Mouse (Mus musculus) stomach, embryonic 16.5 days (tissue): Measurements from ENCODE around the gene Traf3ip2. TPM values are rescaled to one million over a fixed set of nuclear protein-coding genes. Genes with fewer than 3 reads are reported as not detected.

Experiments
- ATAC-seq: fragments of 200-750 bp; cut with Nextera tagmentation; 2 replicates; pipeline ENCODE4 v1.8.0; 2017; ENCODE audit warnings: moderate number of reproducible peaks, moderate TSS enrichment; ENCODE audit not compliant: insufficient read depth, low FRiP score
- H3K27ac ChIP-seq: fragments of 300-500 bp; sonication (generic); 2 replicates; pipeline ENCODE4 v1.5.1; 2014; ENCODE audit warnings: low read length
- H3K27me3 ChIP-seq: fragments of 300-500 bp; sonication (generic); 2 replicates; pipeline ENCODE4 v1.6.1; 2014; ENCODE audit warnings: low read length, control low read depth, mixed read lengths; ENCODE audit not compliant: control insufficient read depth, insufficient read depth
- H3K36me3 ChIP-seq: fragments of 300-500 bp; sonication (generic); 2 replicates; pipeline ENCODE4 v1.6.1; 2014; ENCODE audit warnings: low read length; ENCODE audit not compliant: control insufficient read depth, insufficient read depth
- H3K4me1 ChIP-seq: fragments of 300-500 bp; sonication (generic); 2 replicates; pipeline ENCODE4 v1.6.1; 2014; ENCODE audit warnings: low read length, control low read depth, mixed read lengths; ENCODE audit not compliant: control insufficient read depth, insufficient read depth
- H3K4me2 ChIP-seq: fragments of 300-500 bp; sonication (generic); 2 replicates; pipeline ENCODE4 v1.6.1; 2014; ENCODE audit warnings: low read depth, low read length, mixed read lengths
- H3K4me3 ChIP-seq: fragments of 300-500 bp; sonication (generic); replicated peaks from 2 replicates; pipeline ENCODE4 v1.5.1; 2014; ENCODE audit warnings: mild to moderate bottlenecking, low read length
- H3K9ac ChIP-seq: fragments of 300-500 bp; sonication (generic); 2 replicates; pipeline ENCODE4 v1.6.1; 2014; ENCODE audit warnings: low read length
- H3K9me3 ChIP-seq: fragments of 300-500 bp; sonication (generic); replicated peaks from 2 replicates; pipeline ENCODE4 v1.6.1; 2016; ENCODE audit warnings: low read length, control low read depth; ENCODE audit not compliant: control insufficient read depth
- WGBS: fragments of 180-500 bp; shearing (Covaris S2); extraction: QIAGEN DNeasy Blood & Tissue Kit; methylation state at CpG from one replicate; pipeline ENCODE4 v1.1.7; 2014; 5-methylcytosine and 5-hydroxymethylcytosine counted together
- polyA plus RNA-seq: library from polyadenylated mRNA; unstranded; fragments of >200 nt; fragmentation: Nextera tagmentation; extraction: Ambion mirVana; gene quantifications from 2 replicates; pipeline ENCODE4 v1.2.1, GENCODE M21; 2015

Gene Traf3ip2
- polyA plus RNA-seq, 1 experiment from 2014 or later: 32.1 TPM

- Histone ChIP-seq H3K4me2 (no peak overlapping the region), H3K4me1 (peaks cover 9% of the 10 kb centered on the region; the same call in 1 of the 2 replicates), H3K4me3 (no peak overlapping the region), H3K9ac (no peak overlapping the region), H3K27ac (no peak overlapping the region), H3K36me3 (no peaks in the 10 kb centered on the region), H3K9me3 (no peaks in the 10 kb centered on the region), H3K27me3 (no peaks in the 10 kb centered on the region)
- no peak for ATAC-seq
- 62% methylated on average over 2 of the region's 2 CpGs for WGBS
Measured at GRCm38 (mm10) chr10:39582385-39582784, 30.3 kb upstream of the Traf3ip2 start.

- Histone ChIP-seq H3K27ac (no peak overlapping the region), H3K9ac (no peak overlapping the region), H3K27me3 (no peaks in the 10 kb centered on the region), H3K4me3 (no peak overlapping the region), H3K9me3 (no peaks in the 10 kb centered on the region), H3K4me1 (peaks cover 16% of the 10 kb centered on the region; the same call in 1 of the 2 replicates), H3K4me2 (no peak overlapping the region), H3K36me3 (no peaks in the 10 kb centered on the region)
- ATAC-seq: no peak
- WGBS: 82% methylated on average over 12 of the region's 12 CpGs
Measured at GRCm38 (mm10) chr10:39583718-39584117, 29.0 kb upstream of the Traf3ip2 start.

DNA sequence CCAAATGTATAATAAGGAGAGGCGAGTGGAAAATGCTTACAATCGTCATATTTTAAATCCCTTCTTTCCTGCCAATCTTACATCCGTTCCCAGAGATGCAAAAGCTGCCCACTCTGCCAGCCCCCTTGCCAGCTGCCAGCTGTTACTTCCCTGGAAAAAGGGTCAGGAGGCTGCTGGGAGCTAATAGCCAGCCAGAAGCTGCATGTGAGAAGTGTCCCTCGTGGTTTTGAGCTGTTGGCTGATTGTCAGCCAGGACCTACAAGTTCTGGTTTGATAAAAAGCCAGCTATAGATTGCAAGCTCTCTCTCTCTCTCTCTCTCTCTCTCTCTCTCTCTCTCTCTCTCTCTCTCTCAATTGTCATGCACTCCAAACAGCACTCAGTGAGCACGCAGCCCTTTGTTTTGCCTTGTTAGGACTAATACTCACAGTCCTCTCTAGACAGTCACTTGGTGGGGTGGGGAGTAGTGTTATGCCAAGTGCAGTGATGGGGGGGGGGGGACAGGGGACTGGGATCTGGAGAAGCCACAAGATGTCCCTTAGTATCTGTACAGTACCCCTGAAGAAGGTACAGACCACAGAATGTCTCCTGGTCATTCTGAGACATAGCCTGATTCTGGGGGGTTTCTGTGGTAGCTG, 25.3 kb upstream of the Traf3ip2 start:
- H3K4me2 ChIP-seq: no peak overlapping the region
- no peaks in the 10 kb centered on the region for H3K36me3 ChIP-seq
- H3K27me3 ChIP-seq: no peaks in the 10 kb centered on the region
- H3K9ac ChIP-seq: no peak overlapping the region
- H3K4me3 ChIP-seq: no peak overlapping the region
- no peak for ATAC-seq
- H3K9me3 ChIP-seq: no peaks in the 10 kb centered on the region
- 36% methylated on average over 5 of the region's 5 CpGs for WGBS
- H3K4me1 ChIP-seq: peaks cover 15% of the 10 kb centered on the region; the same call in 1 of the 2 replicates
- peak overlapping the region; percentile 47; the same call in 1 of the 2 replicates for H3K27ac ChIP-seq

- H3K9ac ChIP-seq: no peak overlapping the region
- no peak for ATAC-seq
- WGBS: 54% methylated on average over 8 of the region's 8 CpGs
- no peak overlapping the region for H3K4me3 ChIP-seq
- H3K4me1 ChIP-seq: peaks cover 14% of the 10 kb centered on the region; the same call in 1 of the 2 replicates
- H3K4me2 ChIP-seq: no peak overlapping the region
- peaks cover 5% of the 10 kb centered on the region for H3K9me3 ChIP-seq
- no peaks in the 10 kb centered on the region for H3K36me3 ChIP-seq
- no peaks in the 10 kb centered on the region for H3K27me3 ChIP-seq
- peak overlapping the region; percentile 18; the same call in 1 of the 2 replicates for H3K27ac ChIP-seq
Measured at GRCm38 (mm10) chr10:39587973-39588746, 24.6 kb upstream of the Traf3ip2 start.

DNA sequence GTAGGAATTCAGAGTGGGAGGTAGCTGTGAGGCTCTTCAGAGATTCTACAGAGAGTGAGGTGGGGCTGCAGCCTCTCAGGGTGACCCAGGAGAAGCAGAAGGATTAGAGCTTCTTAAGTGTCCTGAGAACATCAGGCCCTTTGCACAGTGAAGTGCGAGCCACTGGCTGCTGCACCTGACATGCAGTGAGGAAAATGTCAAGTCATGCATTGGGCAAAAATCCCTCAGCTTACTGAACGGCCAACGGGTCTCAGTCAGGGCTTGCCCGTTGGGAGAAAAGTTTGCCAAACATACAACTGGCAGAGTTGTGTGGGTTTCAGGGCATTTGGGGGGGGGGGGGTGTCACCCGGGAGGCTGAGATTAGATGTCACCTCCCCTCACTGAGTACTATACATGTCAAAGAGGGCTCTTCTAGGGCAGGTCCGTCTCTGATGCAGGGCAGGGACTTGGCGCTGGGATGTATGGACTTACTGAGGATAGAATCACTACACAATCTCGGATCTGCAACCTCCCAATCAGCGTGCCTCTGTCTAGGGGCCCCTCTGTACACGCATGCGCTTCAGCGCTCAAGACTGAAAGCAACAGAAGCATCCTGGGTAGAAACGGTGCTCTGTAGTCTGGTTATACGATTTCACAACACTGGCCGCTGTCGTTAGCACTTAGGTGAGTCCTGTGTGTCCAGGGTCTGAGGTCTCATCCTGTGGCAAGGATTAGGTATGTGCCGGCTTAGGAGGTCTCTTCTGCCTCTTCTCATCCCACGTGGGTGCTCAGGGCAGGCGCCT, 22.8 kb upstream of the Traf3ip2 start:
- no peak overlapping the region for H3K4me3 ChIP-seq
- H3K27ac ChIP-seq: no peak overlapping the region
- H3K36me3 ChIP-seq: no peaks in the 10 kb centered on the region
- H3K27me3 ChIP-seq: no peaks in the 10 kb centered on the region
- peaks cover 13% of the 10 kb centered on the region for H3K9me3 ChIP-seq
- H3K9ac ChIP-seq: no peak overlapping the region
- no peak overlapping the region for H3K4me2 ChIP-seq
- no peak for ATAC-seq
- 73% methylated on average over 19 of the region's 19 CpGs for WGBS
- H3K4me1 ChIP-seq: peaks cover 14% of the 10 kb centered on the region; the same call in 1 of the 2 replicates

DNA sequence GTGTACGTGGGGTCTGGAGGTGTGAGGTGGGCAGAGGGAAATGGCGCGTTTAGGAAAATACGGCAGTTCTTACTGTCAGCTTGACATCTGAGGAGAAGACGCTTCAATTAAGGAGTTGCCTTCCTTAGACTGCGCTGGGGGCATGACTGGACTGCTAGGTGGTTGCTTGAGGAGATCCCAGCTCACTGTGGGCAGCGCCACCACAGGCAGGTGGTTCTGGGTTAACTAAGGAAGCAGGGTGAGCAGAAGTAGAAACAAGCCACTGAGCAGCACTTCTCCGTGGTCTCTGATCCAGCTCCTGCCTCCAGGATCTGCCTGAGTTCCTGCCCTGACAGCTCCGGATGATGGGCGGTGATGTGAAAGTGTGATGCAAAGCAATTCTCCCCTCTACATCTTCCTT, 22.1 kb upstream of the Traf3ip2 start:
- no peak for ATAC-seq
- 83% methylated on average over 10 of the region's 10 CpGs for WGBS
- no peak overlapping the region for H3K4me2 ChIP-seq

DNA sequence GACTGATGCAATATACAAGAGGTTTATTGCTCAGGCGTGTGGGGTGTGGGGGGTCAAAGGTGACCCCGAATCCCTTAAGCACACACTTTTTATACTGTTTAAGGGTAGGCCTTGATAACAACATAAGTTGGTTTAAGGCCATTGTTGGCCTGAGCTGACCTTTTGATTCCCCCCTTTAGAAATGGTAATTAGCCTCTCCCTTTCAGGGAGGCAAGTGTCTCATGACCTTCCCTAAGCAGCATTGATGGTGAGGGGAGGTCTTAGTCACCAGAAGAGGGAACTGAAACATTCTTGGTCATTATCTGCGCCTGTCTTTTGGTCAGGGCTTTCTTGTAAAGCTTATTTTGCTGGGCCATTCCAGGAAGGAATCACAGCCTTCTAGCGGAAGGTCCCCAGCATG, 20.2 kb upstream of the Traf3ip2 start:
- Histone ChIP-seq H3K9ac (no peak overlapping the region), H3K4me2 (no peak overlapping the region), H3K27ac (no peak overlapping the region), H3K36me3 (no peaks in the 10 kb centered on the region), H3K4me3 (no peak overlapping the region), H3K27me3 (no peaks in the 10 kb centered on the region), H3K9me3 (peaks cover 13% of the 10 kb centered on the region), H3K4me1 (peaks cover 19% of the 10 kb centered on the region)
- no peak for ATAC-seq
- 89% methylated on average over 4 of the region's 4 CpGs for WGBS

More for the DNA sequence above, 22.1 kb upstream of the Traf3ip2 start:
- Histone ChIP-seq H3K4me1 (peaks cover 15% of the 10 kb centered on the region), H3K36me3 (no peaks in the 10 kb centered on the region), H3K27me3 (no peaks in the 10 kb centered on the region), H3K27ac (no peak overlapping the region), H3K4me3 (no peak overlapping the region), H3K9ac (no peak overlapping the region), H3K9me3 (peaks cover 13% of the 10 kb centered on the region)

DNA sequence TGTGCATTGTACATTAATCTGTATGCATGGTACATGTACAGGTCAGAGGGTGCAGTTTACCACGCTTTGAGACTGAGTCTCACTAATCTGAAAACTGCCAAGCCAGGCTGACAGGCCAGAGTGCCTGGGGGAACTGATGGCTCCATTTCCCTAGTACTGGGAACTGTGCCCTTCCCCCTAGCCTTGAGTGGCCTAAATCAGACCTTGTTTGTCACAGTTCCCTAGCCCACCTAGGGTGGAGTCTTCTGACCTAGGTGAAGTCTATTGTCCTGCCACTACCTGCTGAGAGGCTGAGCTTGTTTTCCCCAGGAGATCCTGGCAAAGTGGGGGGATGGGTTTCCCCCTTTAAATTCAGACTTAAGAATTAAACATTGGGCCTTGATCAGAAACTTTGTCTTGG, 18.0 kb upstream of the Traf3ip2 start:
- no peaks in the 10 kb centered on the region for H3K36me3 ChIP-seq
- peaks cover 13% of the 10 kb centered on the region for H3K9me3 ChIP-seq
- peak overlapping the region; percentile 94 for H3K27ac ChIP-seq

More for the DNA sequence above, 18.0 kb upstream of the Traf3ip2 start:
- Histone ChIP-seq H3K9ac (no peak overlapping the region), H3K4me3 (no peak overlapping the region), H3K27me3 (no peaks in the 10 kb centered on the region), H3K4me1 (peaks cover 18% of the 10 kb centered on the region), H3K4me2 (no peak overlapping the region)
- ATAC-seq: no peak
- WGBS: 77% methylated on average over 1 of the region's 1 CpGs
